In genomic region chr5:134014257-134015163, GRCm38 (mm10) we compare ENCODE assay signal across 10 mouse cellular contexts.
DNase-seq lines count a peak whose midpoint lies in the region; ATAC-seq and TF ChIP-seq lines count a peak whose summit lies in the region.
"Had no signal": no experiment of that assay in that cellular context is flagged by ENCODE, and none has a peak within 500 bp of the region (broad histone marks: within the 10 kb centered on the region; RNA-seq: fewer than 3 reads in every experiment).

No protein-coding gene starts in this region.

- no peak for TF ChIP-seq POLR2A in MEL (IDR thresholded peaks at IDR 0.05; ENCODE audit: control insufficient read depth in 1 of 2, insufficient read depth in 1 of 2, low read depth in 1 of 2, low read length in 2 of 2, poor library complexity in 1 of 2)

- no peaks in the 10 kb centered on the region for H3K4me1 ChIP-seq in MEL (ENCODE audit: control insufficient read depth in 1 of 2, insufficient read depth in 2 of 2, low read length in 2 of 2)
- H3K4me1 ChIP-seq in hindbrain, embryonic 10.5 days (replicated peaks): peaks cover 10% of the 10 kb centered on the region
- H3K4me1 ChIP-seq in stomach, postnatal 0 days (replicated peaks; ENCODE audit: control insufficient read depth, insufficient read depth): no peaks in the 10 kb centered on the region; the same call in 1 of the 2 replicates

- no peaks in the 10 kb centered on the region for H3K9me3 ChIP-seq in MEL (replicated peaks; ENCODE audit: insufficient read depth, low read length)
- H3K9me3 ChIP-seq in hindbrain, embryonic 10.5 days: no peaks in the 10 kb centered on the region
- no peaks in the 10 kb centered on the region for H3K9me3 ChIP-seq in stomach, postnatal 0 days (ENCODE audit: control insufficient read depth, low read length)

- H3K9ac ChIP-seq in MEL (ENCODE audit: control insufficient read depth, low read depth, low read length, poor library complexity, severe bottlenecking): no peak overlapping the region
- no peak overlapping the region for H3K9ac ChIP-seq in stomach, postnatal 0 days (ENCODE audit: low read length)
- H3K9ac ChIP-seq: liver, embryonic 14.5 days had no signal

- TF ChIP-seq EP300 in MEL (IDR thresholded peaks at IDR 0.05; ENCODE audit: low read depth in 1 of 2, low read length in 2 of 2): no peak
- no peak for TF ChIP-seq EP300 in stomach, postnatal 0 days (optimal IDR thresholded peaks at IDR 0.05)

- no peaks in the 10 kb centered on the region for H3K27me3 ChIP-seq in MEL (ENCODE audit: control insufficient read depth in 1 of 2, insufficient read depth in 2 of 2, low read length in 2 of 2)
- peaks cover 3% of the 10 kb centered on the region for H3K27me3 ChIP-seq in hindbrain, embryonic 10.5 days (ENCODE audit: insufficient read depth, poor library complexity, severe bottlenecking)
- H3K27me3 ChIP-seq in stomach, postnatal 0 days (ENCODE audit: control insufficient read depth, insufficient read depth, low read length): no peaks in the 10 kb centered on the region

- no peaks in the 10 kb centered on the region for H3K36me3 ChIP-seq in MEL (ENCODE audit: control insufficient read depth in 1 of 2, insufficient read depth in 2 of 2, low read length in 2 of 2)
- no peaks in the 10 kb centered on the region for H3K36me3 ChIP-seq in hindbrain, embryonic 10.5 days
- no peaks in the 10 kb centered on the region for H3K36me3 ChIP-seq in stomach, postnatal 0 days (ENCODE audit: control insufficient read depth, insufficient read depth, low read length)

- 62% methylated on average over 13 of the region's 13 CpGs for WGBS in hindbrain, embryonic 10.5 days
- WGBS in stomach, postnatal 0 days: 26% methylated on average over 13 of the region's 13 CpGs

- H3K27ac ChIP-seq in MEL (ENCODE audit: control insufficient read depth, low read depth, low read length): no peak overlapping the region
- H3K27ac ChIP-seq in hindbrain, embryonic 10.5 days: peak overlapping the region; percentile 41; the same call in 1 of the 2 replicates
- no peak overlapping the region for H3K27ac ChIP-seq in layer of hippocampus, adult 2 months
- peak overlapping the region; percentile 35 for H3K27ac ChIP-seq in stomach, postnatal 0 days (replicated peaks)
- H3K27ac ChIP-seq: liver, embryonic 14.5 days had no signal

- no peak overlapping the region for H3K4me3 ChIP-seq in MEL (ENCODE audit: control insufficient read depth in 1 of 2, insufficient read depth in 1 of 2, low read depth in 2 of 2, low read length in 2 of 2)
- H3K4me3 ChIP-seq in hindbrain, embryonic 10.5 days: no peak overlapping the region
- no peak overlapping the region for H3K4me3 ChIP-seq in layer of hippocampus, adult 2 months
- H3K4me3 ChIP-seq in stomach, postnatal 0 days (ENCODE audit: low read depth, low read length): no peak overlapping the region

- no peak for TF ChIP-seq CTCF in MEL (IDR thresholded peaks at IDR 0.05 in 2 of 3, conservative IDR thresholded peaks at IDR 0.05 in 1 of 3; ENCODE audit: control insufficient read depth in 1 of 3, insufficient read depth in 1 of 3, low read depth in 2 of 3, low read length in 3 of 3, poor library complexity in 1 of 3, severe bottlenecking in 1 of 3)
- TF ChIP-seq CTCF in layer of hippocampus, adult 2 months (conservative IDR thresholded peaks at IDR 0.05): no peak
- TF ChIP-seq CTCF in stomach, postnatal 0 days (IDR thresholded peaks at IDR 0.05; ENCODE audit: low read depth): no peak

- peak; percentile 84 for ATAC-seq in megakaryocyte-erythroid progenitor cell, adult 5-6 weeks (replicated peaks; ENCODE audit: low FRiP score, low TSS enrichment, poor library complexity, severe bottlenecking)
- ATAC-seq in stomach, postnatal 0 days (ENCODE audit: low FRiP score, low TSS enrichment): peak; percentile 63; the same call in 1 of the 2 replicates
- ATAC-seq: Patski had no signal

- peak overlapping the region; percentile 23; the same call in 1 of the 2 replicates for H3K4me2 ChIP-seq in stomach, postnatal 0 days (replicated peaks; ENCODE audit: low read depth)

- DNase-seq in MEL (ENCODE audit: low read depth, low spot score): peak; percentile 11
- peak; percentile 37 for DNase-seq in brain, adult 2 months (ENCODE audit: low read depth, low spot score)
- DNase-seq in frontal cortex, postnatal 36 days (ENCODE audit: low spot score in 2 of 2): peak; percentile 11 to 13
- DNase-seq in hindbrain, embryonic 10.5 days (ENCODE audit: low spot score): peak; percentile 51
- peak; percentile 21 to 32 for DNase-seq in layer of hippocampus, adult 2 months (ENCODE audit: low spot score in 2 of 2)
- DNase-seq in stomach, postnatal 0 days (ENCODE audit: low spot score): peak; percentile 46
- DNase-seq in spleen, adult 18-20 months: no peak

- H3K79me2 ChIP-seq in MEL (ENCODE audit: control insufficient read depth, insufficient read depth, low read length, poor library complexity): no peaks in the 10 kb centered on the region

- TF ChIP-seq RAD21 in MEL (IDR thresholded peaks at IDR 0.05; ENCODE audit: low read depth, low read length): no peak

TF ChIP-seq in MEL, 35 proteins besides CTCF, POLR2A, EP300 and RAD21:
- no peak for TF ChIP-seq MXI1 (IDR thresholded peaks at IDR 0.05; ENCODE audit: low read depth, low read length)
- TF ChIP-seq SIN3A (IDR thresholded peaks at IDR 0.05; ENCODE audit: low read length): no peak
- no peak for TF ChIP-seq JUND (IDR thresholded peaks at IDR 0.05; ENCODE audit: low read depth, low read length)
- no peak for TF ChIP-seq MYC (IDR thresholded peaks at IDR 0.05; ENCODE audit: low read depth, low read length)
- TF ChIP-seq TCF12 (IDR thresholded peaks at IDR 0.05; ENCODE audit: low read depth, low read length): no peak
- TF ChIP-seq ZNF384 (IDR thresholded peaks at IDR 0.05; ENCODE audit: low read depth, low read length): no peak
- no peak for TF ChIP-seq MYB (IDR thresholded peaks at IDR 0.05; ENCODE audit: low read depth, low read length)
- no peak for TF ChIP-seq GATA1 (IDR thresholded peaks at IDR 0.05; ENCODE audit: low read depth, low read length)
- no peak for TF ChIP-seq CHD1 (IDR thresholded peaks at IDR 0.05; ENCODE audit: low read depth, low read length)
- no peak for TF ChIP-seq MAZ (IDR thresholded peaks at IDR 0.05; ENCODE audit: low read depth, low read length)
- TF ChIP-seq KAT2A (conservative IDR thresholded peaks at IDR 0.05; ENCODE audit: low read depth, low read length): no peak
- TF ChIP-seq POLR2AphosphoS5 (IDR thresholded peaks at IDR 0.05; ENCODE audit: borderline replicate concordance, low read depth, low read length): no peak
- no peak for TF ChIP-seq MEF2A (IDR thresholded peaks at IDR 0.05; ENCODE audit: extremely low read depth, insufficient replicate concordance, low read depth, low read length, poor library complexity, severe bottlenecking)
- no peak for TF ChIP-seq RCOR1 (IDR thresholded peaks at IDR 0.05; ENCODE audit: low read depth, low read length)
- no peak for TF ChIP-seq ZMIZ1 (IDR thresholded peaks at IDR 0.05; ENCODE audit: low read depth, low read length)
- TF ChIP-seq TAL1 (IDR thresholded peaks at IDR 0.05; ENCODE audit: low read length): no peak
- TF ChIP-seq GABPA (IDR thresholded peaks at IDR 0.05; ENCODE audit: low read depth, low read length): no peak
TF ChIP-seq in MEL: peak in this region for 0.

Comparison
In these comparisons a context has a peak if more than half of its experiments do, and no peak if none do; other contexts are left out.
1. DNase-seq: peak in MEL (single experiment), brain, adult 2 months (single experiment), frontal cortex, postnatal 36 days (2 of 2), hindbrain, embryonic 10.5 days (single experiment), layer of hippocampus, adult 2 months (2 of 2) and stomach, postnatal 0 days (single experiment); none in spleen, adult 18-20 months (0 of 2).
2. H3K27ac ChIP-seq: peak in hindbrain, embryonic 10.5 days (single experiment) and stomach, postnatal 0 days (single experiment); none in MEL (single experiment) and layer of hippocampus, adult 2 months (single experiment).